Mouse (Mus musculus): ENCODE data around the gene Mtpn. TPM values are rescaled to one million over a fixed set of nuclear protein-coding genes. Genes with fewer than 3 reads are reported as not detected.

Mtpn gene
- polyA plus RNA-seq, 1 experiment from 2014 or later, result 137 TPM

DNA sequence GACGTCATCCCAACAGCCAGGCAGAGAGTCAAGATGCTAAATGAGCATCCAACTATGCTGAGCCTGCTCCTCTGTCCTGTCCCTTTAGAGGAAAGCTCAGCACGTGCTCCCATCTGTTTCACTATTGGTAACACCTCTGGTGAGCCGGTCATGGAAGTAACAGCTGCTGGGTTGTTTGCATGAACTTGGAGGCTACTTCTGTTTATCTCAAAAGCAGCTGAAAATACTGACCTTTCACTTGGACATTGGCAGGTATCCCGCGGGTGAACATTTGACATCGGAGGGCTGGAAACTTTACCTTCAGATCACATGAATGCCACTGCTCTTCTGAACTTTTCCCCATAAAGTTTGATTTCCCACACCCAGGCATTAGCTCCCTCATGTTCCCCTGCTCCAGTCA is 45.8 kb downstream of the Mtpn start:
- Histone ChIP-seq H3K36me3 (ENCODE audit: insufficient read depth) (no peaks in the 10 kb centered on the region), H3K9ac (no peak overlapping the region), H3K27ac (ENCODE audit: low read depth) (no peak overlapping the region), H3K27me3 (ENCODE audit: insufficient read depth, low read length) (no peaks in the 10 kb centered on the region), H3K4me1 (ENCODE audit: insufficient read depth) (no peaks in the 10 kb centered on the region), H3K9me3 (ENCODE audit: low read depth, low read length) (no peaks in the 10 kb centered on the region), H3K4me2 (no peak overlapping the region), H3K4me3 (ENCODE audit: low read depth, low read length) (no peak overlapping the region)
- 54% methylated on average over 6 of the region's 6 CpGs for WGBS
- TF ChIP-seq CTCF (IDR thresholded peaks at IDR 0.05; ENCODE audit: low read depth), result no peak
- ATAC-seq (ENCODE audit: insufficient read depth), result no peak
- no peak for DNase-seq

DNA sequence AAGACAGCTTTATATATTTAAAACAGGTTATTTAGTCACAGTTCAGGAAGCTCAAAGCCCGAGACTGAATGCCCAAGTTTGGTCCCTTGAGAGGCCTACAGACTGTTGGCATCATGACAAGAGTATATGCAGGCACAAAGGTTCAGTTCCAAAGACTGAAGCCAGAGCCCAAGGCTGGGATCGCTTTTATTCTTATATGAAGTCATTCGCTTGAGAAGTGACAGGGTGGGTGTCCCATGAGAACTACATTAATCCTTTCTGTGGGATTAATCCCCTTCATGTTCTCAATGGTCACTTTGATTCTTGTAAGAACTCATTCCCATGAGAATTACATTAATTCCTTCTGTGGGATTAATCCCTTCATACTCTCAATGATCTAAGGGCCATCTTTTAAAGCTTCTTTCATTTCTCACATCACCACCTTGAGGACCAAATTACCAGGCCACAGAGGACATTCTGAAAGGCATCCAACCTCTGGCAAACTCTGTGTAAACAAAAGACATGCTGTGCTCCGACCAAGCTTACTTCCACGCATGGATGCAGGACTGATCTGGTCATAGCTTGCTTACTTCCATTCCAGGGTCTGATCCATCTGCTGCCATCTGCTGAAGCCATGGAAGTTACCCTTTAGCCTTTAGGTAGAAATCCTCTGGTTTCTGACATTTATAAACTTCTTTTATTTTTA is 59.9 kb downstream of the Mtpn start:
- no peaks in the 10 kb centered on the region for H3K36me3 ChIP-seq (ENCODE audit: insufficient read depth)
- H3K4me1 ChIP-seq (ENCODE audit: insufficient read depth), result no peaks in the 10 kb centered on the region
- DNase-seq, result no peak
- no peaks in the 10 kb centered on the region for H3K27me3 ChIP-seq (ENCODE audit: insufficient read depth, low read length)
- no peaks in the 10 kb centered on the region for H3K9me3 ChIP-seq (ENCODE audit: low read depth, low read length)
- TF ChIP-seq CTCF (IDR thresholded peaks at IDR 0.05; ENCODE audit: low read depth), result no peak
- WGBS, result 68% methylated on average over 5 of the region's 5 CpGs
- H3K9ac ChIP-seq, result no peak overlapping the region
- no peak overlapping the region for H3K4me3 ChIP-seq (ENCODE audit: low read depth, low read length)
- no peak for ATAC-seq (ENCODE audit: insufficient read depth)
- H3K27ac ChIP-seq (ENCODE audit: low read depth), result no peak overlapping the region
- no peak overlapping the region for H3K4me2 ChIP-seq

DNA sequence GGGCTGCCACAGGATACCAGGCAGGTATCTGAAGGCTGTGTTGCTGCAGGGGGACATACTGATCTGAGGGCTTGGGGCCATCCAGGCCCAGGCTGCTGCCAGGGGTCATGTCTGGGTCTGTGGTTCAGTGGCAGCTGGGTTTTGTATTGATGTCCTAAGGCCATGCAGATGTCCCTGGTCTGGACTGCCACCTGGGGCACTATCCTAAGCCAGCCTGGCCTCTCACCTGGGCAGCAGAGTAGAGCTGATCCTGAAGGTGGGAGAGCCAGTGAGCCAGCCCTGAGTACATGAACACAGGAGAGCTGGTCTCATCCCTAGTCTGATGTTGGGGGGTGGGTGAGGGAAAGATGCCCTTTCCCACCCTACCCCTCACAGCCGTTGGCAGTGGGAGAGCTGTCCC is 62.9 kb downstream of the Mtpn start:
- Histone ChIP-seq H3K9me3 (ENCODE audit: low read depth, low read length) (no peaks in the 10 kb centered on the region), H3K27me3 (ENCODE audit: insufficient read depth, low read length) (no peaks in the 10 kb centered on the region), H3K4me3 (ENCODE audit: low read depth, low read length) (no peak overlapping the region), H3K4me1 (ENCODE audit: insufficient read depth) (no peaks in the 10 kb centered on the region), H3K4me2 (no peak overlapping the region), H3K36me3 (ENCODE audit: insufficient read depth) (no peaks in the 10 kb centered on the region), H3K27ac (ENCODE audit: low read depth) (no peak overlapping the region), H3K9ac (no peak overlapping the region)
- TF ChIP-seq CTCF (IDR thresholded peaks at IDR 0.05; ENCODE audit: low read depth), result no peak
- WGBS, result 69% methylated on average over 1 of the region's 1 CpGs
- DNase-seq, result no peak
- ATAC-seq (ENCODE audit: insufficient read depth), result no peak

DNA sequence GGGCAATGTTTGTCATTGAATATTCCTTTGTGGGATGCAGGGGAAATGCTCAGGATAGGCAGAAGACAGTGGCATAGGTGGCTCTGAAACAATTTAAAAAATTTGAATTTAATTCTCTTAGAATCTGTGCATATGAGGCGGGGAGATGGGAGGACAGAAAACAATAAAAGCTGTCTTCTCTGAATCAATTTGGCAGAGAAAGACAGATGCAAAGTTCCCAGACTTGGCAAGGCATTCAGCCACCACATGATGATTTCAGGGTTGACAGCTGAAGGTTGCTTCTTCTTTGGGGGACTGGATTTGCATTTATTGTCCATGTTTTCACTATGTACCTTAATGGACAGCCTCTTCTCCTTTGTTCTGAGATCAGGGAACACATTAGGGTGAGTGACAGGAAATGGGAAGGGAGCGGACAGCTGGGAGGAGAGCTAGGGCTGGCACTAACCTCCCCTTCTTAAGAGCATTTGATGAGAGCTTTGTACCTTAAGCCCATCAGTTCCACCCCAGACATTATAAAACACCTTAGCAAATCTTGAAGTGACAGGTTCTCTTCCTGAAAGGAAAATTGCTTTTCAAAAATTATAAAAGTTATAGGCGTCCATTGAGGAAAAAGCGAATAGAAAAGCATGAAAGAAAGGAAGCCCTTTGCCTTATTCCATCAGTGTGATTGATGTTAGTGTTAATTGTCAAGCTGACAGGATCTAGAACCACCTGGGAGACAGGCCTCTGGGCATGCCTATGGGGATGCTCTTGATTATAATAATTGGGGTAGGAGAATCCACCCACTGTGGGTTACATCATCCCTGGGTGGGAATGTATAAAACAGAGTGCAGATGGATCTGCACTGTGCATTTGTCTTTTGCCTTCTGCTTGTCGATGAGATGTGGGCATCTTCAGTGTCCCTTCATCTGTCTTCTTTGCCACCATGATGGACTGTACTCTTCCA is 76.0 kb downstream of the Mtpn start:
- Histone ChIP-seq H3K27me3 (ENCODE audit: insufficient read depth, low read length) (no peaks in the 10 kb centered on the region), H3K9me3 (ENCODE audit: low read depth, low read length) (no peaks in the 10 kb centered on the region), H3K4me3 (ENCODE audit: low read depth, low read length) (no peak overlapping the region), H3K36me3 (ENCODE audit: insufficient read depth) (no peaks in the 10 kb centered on the region), H3K4me1 (ENCODE audit: insufficient read depth) (no peaks in the 10 kb centered on the region), H3K9ac (no peak overlapping the region), H3K27ac (ENCODE audit: low read depth) (no peak overlapping the region), H3K4me2 (no peak overlapping the region)
- DNase-seq, result no peak
- WGBS, result 74% methylated on average over 5 of the region's 5 CpGs
- no peak for ATAC-seq (ENCODE audit: insufficient read depth)
- no peak for TF ChIP-seq CTCF (IDR thresholded peaks at IDR 0.05; ENCODE audit: low read depth)

DNA sequence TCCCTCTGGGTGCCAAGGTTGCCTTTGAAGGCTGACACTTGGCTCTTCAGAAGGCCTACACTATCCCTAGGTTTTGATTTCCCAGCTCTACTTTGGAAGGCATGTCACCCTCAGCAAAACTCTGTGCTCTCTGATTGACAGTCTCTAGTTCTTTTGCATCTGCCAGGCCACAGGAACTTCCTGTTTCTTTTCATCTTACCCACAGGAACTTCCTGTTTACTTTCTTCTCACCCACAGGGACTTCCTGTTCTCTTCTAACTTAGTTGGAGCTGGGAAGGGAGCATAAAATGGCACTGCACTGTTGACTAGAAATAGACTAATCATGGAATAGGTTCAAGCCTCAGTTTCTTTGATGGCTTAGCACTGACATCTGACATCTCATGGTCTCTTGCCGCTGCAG is 77.2 kb downstream of the Mtpn start:
- TF ChIP-seq CTCF (IDR thresholded peaks at IDR 0.05; ENCODE audit: low read depth), result no peak
- no peaks in the 10 kb centered on the region for H3K9me3 ChIP-seq (ENCODE audit: low read depth, low read length)
- no peaks in the 10 kb centered on the region for H3K27me3 ChIP-seq (ENCODE audit: insufficient read depth, low read length)
- H3K36me3 ChIP-seq (ENCODE audit: insufficient read depth), result no peaks in the 10 kb centered on the region
- no peak overlapping the region for H3K27ac ChIP-seq (ENCODE audit: low read depth)
- WGBS, result 95% methylated on average over 1 of the region's 1 CpGs
- no peak for DNase-seq
- no peaks in the 10 kb centered on the region for H3K4me1 ChIP-seq (ENCODE audit: insufficient read depth)
- no peak overlapping the region for H3K4me3 ChIP-seq (ENCODE audit: low read depth, low read length)
- H3K4me2 ChIP-seq, result no peak overlapping the region
- no peak for ATAC-seq (ENCODE audit: insufficient read depth)
- no peak overlapping the region for H3K9ac ChIP-seq

Small RNAs within 50 kb of the gene (microRNA-seq; reads per million reads assigned to microRNA genes)
- gene Gm23053 (ENCODE audit: borderline number of aligned reads), result not detected

Other genes with a start within 250 kb of the Mtpn start
- gene Slc13a4, start 231.8 kb downstream of the Mtpn start, polyA plus RNA-seq (2014; fragmentation: Nextera tagmentation; extraction: Ambion mirVana), result 0.12 and 0.24 TPM in 2 replicates
- 0.74 and 1.1 TPM in 2 replicates for gene Fam180a, start 213.7 kb downstream of the Mtpn start, polyA plus RNA-seq (2014; fragmentation: Nextera tagmentation; extraction: Ambion mirVana)

Data from lung, embryonic 14.5 days (tissue).